Mouse (Mus musculus) midbrain, embryonic 13.5 days (tissue): ENCODE measurements at regions not wholly inside any gene's neighbourhood (a gene's known extent, or its start where the extent isn't known, plus 50 kb on each side); places are given as distances from the start of the nearest gene placed in this dataset.

ENCODE experiments used
- ATAC-seq: fragments of 200-750 bp; cut with Nextera tagmentation; 2 replicates; pipeline ENCODE4 v1.8.0; 2017; ENCODE audit warnings: mild to moderate bottlenecking, moderate TSS enrichment, moderate library complexity
- H3K27ac ChIP-seq: fragments of 300-500 bp; sonication (generic); 2 replicates; pipeline ENCODE4 v1.5.1; 2015; ENCODE audit warnings: inconsistent platforms, mild to moderate bottlenecking, moderate library complexity
- H3K27me3 ChIP-seq: fragments of 300-500 bp; sonication (generic); 2 replicates; pipeline ENCODE4 v1.6.1; 2015; ENCODE audit warnings: mild to moderate bottlenecking, inconsistent platforms
- H3K36me3 ChIP-seq: fragments of 300-500 bp; sonication (generic); 2 replicates; pipeline ENCODE4 v1.6.1; 2015; ENCODE audit warnings: mild to moderate bottlenecking, inconsistent platforms
- H3K4me1 ChIP-seq: fragments of 300-500 bp; sonication (generic); replicated peaks from 2 replicates; pipeline ENCODE4 v1.6.1; 2015; ENCODE audit warnings: inconsistent platforms
- H3K4me2 ChIP-seq: fragments of 300-500 bp; sonication (generic); replicated peaks from 2 replicates; pipeline ENCODE4 v1.6.1; 2015; ENCODE audit warnings: moderate library complexity, mild to moderate bottlenecking, inconsistent platforms
- H3K4me3 ChIP-seq: fragments of 300-500 bp; sonication (generic); replicated peaks from 2 replicates; pipeline ENCODE4 v1.5.1; 2015; ENCODE audit warnings: mild to moderate bottlenecking, inconsistent platforms
- H3K9ac ChIP-seq: fragments of 300-500 bp; sonication (generic); replicated peaks from 2 replicates; pipeline ENCODE4 v1.6.1; 2015; ENCODE audit warnings: mild to moderate bottlenecking, inconsistent platforms
- H3K9me3 ChIP-seq: fragments of 300-500 bp; sonication (generic); 2 replicates; pipeline ENCODE4 v1.6.1; 2016; ENCODE audit warnings: mild to moderate bottlenecking, inconsistent platforms
- WGBS: fragments of 180-500 bp; shearing (Covaris S2); methylation state at CpG from one replicate; pipeline ENCODE4 v1.1.7; 2015; 5-methylcytosine and 5-hydroxymethylcytosine counted together

DNA sequence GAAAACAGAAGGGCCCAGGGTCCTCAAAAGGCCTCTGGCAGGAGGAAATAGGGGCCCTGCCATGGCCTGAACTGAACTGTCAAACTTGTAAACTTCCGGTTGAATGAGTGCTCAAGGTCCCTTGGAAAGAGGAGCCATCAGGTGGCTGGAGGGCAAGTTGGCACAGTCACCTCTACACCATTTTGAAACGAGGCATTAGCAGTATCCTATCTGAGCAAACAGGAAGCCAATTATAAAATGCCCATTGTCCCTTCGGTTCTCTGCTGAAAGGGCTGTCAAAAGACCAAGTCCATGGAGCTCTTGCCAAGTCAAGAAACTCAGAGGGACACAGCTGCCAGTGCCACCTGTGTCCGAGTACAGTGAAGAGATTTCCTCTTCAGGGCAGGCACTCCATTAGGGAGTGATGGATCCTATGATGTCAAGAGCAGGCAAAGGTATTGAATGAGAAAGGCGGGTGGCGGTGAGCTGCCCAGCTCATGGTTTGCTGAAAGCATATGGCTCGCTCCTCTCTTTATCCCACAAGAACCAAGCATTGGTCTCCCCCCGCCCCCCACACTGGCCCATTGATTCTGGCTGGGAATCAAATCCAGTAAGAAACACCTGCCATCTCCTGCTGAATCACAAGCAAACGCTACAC lies 103.0 kb upstream of the Tut7 start:
- H3K27ac ChIP-seq: no peak overlapping the region
- H3K9ac ChIP-seq: no peak overlapping the region
- H3K4me3 ChIP-seq: no peak overlapping the region
- WGBS: 57% methylated on average over 9 of the region's 9 CpGs
- H3K36me3 ChIP-seq: no peaks in the 10 kb centered on the region
- no peaks in the 10 kb centered on the region; the same call in 1 of the 2 replicates for H3K27me3 ChIP-seq
- H3K4me1 ChIP-seq: peaks cover 20% of the 10 kb centered on the region
- peak; percentile 62 for ATAC-seq
- H3K9me3 ChIP-seq: no peaks in the 10 kb centered on the region
- no peak overlapping the region for H3K4me2 ChIP-seq

DNA sequence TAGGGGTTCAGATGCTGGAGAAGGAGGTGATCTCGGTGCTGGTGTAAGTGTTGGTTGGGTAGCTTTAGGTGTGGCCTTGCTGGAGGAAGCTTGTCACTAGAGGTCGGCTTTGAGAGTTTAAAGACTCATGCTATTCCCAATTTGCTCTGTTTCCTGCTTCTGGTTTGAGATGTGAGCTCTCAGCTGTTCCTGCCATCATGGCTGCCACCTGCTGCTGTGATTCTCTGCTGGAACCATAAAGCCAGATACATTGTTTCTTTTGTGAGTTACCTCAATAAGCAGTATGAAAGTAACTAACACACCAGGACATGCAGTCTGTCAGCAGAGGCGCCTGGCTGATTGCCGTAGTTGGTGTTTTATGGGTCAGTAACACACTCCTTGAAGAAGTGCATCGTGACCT lies 94.2 kb upstream of the Tut7 start:
- no peak overlapping the region for H3K27ac ChIP-seq
- WGBS: 90% methylated on average over 5 of the region's 5 CpGs
- no peaks in the 10 kb centered on the region for H3K36me3 ChIP-seq
- no peak overlapping the region for H3K9ac ChIP-seq
- no peak overlapping the region for H3K4me3 ChIP-seq
- H3K4me1 ChIP-seq: no peaks in the 10 kb centered on the region
- no peaks in the 10 kb centered on the region for H3K9me3 ChIP-seq
- no peak overlapping the region for H3K4me2 ChIP-seq
- no peaks in the 10 kb centered on the region; the same call in 1 of the 2 replicates for H3K27me3 ChIP-seq
- no peak for ATAC-seq

DNA sequence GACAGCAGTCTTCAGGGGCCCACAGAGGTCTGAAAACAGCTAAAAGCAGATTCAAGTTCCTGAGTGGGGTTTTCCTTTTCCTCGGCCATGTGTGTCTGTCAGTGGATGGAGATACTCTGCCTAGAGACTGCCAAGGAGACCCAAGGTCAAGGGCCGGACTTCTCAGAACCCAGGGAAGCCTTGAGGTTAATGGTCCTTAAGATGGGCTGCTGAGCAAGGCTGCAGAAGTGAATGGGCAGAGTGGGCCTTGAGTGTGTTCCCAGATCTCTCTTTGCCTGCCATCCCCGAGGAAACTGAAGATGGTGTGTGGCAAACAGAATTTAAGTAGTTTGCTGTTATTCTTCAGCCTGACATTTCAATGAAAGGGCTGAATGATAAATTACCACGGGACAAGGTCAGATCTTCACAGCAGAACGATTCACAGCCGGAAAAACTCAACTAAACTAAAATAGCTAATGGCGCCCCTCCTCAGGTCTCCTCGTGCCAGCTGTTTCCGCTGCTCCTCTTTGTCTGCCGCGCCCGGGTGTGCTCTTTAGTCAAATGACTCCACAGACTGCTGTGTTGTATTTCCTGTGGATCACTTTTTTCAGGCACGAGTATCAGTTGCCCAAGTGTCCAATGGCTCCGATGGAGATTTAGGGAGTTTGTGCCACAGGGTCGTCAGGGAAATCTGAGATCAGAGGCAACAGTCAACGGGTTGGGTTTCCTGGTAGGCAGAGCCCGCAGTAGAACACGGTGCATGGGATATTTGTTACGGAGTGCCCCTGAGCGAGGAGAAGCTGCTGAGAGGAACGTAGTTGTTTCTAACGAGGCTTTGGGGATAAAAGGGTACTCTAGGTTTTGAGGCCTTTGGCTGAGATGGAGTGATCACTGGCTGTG lies 93.5 kb upstream of the Tut7 start:
- Histone ChIP-seq H3K4me1 (no peaks in the 10 kb centered on the region), H3K4me3 (no peak overlapping the region), H3K27ac (no peak overlapping the region), H3K36me3 (no peaks in the 10 kb centered on the region), H3K9me3 (no peaks in the 10 kb centered on the region), H3K27me3 (no peaks in the 10 kb centered on the region), H3K4me2 (no peak overlapping the region), H3K9ac (no peak overlapping the region)
- 83% methylated on average over 22 of the region's 22 CpGs for whole genome bisulfite sequencing
- ATAC-seq: no peak

DNA sequence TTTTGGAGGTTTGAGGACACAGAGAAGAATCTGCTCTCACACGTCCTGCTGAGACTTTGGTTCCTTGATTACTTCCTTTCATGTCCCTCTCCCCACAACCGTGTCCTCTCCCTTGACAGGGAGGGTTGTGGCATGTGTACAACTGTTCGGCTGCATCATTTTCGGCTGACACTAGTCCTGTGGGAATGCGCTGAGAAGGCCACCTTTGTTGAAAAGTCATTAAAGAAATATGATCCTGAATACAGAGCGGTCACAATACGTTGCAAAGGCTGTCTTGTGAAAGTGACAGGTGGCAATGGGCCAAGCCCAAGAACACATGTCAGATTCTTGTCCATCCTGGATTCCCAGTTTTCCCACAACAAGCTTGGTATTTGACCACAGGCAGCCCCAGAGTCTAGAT lies 92.8 kb upstream of the Tut7 start:
- Histone ChIP-seq H3K4me1 (peaks cover 6% of the 10 kb centered on the region), H3K4me2 (no peak overlapping the region), H3K9ac (no peak overlapping the region), H3K9me3 (no peaks in the 10 kb centered on the region), H3K27me3 (no peaks in the 10 kb centered on the region), H3K4me3 (no peak overlapping the region), H3K36me3 (no peaks in the 10 kb centered on the region), H3K27ac (no peak overlapping the region)
- ATAC-seq: no peak
- 90% methylated on average over 7 of the region's 7 CpGs for WGBS

DNA sequence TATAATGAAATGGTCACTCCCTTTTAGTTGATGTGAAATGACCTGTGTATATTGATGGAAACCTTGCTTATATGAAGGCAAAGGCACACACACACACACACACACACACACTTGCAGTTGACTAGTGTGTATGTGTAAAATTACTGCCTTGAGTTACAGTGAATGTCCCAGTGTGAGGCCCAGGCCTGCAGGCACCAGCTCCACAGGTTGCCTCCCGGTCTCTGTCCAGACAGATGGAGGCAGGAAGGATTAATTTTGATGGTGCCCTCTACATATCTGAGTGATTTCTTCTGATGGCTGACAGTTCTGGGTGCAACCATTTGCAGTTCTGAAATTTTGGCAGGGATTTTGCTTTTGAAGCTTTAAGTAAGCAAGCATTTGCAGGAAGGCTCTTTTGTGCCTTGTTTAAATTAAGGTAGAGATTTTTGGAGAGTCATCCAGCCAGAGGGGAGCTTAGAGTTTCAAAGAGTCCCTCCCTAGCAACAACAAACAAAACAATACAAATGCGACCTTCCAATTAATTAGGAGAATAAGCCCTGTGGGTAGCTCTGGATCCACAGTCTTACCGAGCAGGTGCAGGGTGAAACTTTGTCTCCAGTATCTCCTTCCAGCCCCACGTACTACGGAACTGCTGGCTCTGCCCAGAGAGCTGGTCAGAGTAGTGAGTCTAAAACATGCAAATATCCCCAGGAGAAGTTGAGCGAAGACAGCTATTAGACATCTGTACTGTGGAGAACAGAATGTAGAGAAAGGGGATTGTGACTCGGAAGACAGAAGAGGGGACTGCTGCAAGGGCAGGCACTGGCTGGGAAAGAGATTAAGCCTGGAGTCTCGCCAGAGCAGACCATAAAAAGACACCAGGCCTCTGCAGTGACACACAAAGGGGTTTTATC lies 87.5 kb upstream of the Tut7 start:
- H3K4me1 ChIP-seq: peaks cover 15% of the 10 kb centered on the region
- H3K9me3 ChIP-seq: no peaks in the 10 kb centered on the region
- peak overlapping the region; percentile 54 for H3K27ac ChIP-seq
- no peak overlapping the region for H3K4me2 ChIP-seq
- WGBS: 9% methylated on average over 8 of the region's 8 CpGs
- H3K9ac ChIP-seq: no peak overlapping the region
- H3K27me3 ChIP-seq: no peaks in the 10 kb centered on the region
- no peak overlapping the region for H3K4me3 ChIP-seq
- peak; percentile 66 for ATAC-seq
- no peaks in the 10 kb centered on the region for H3K36me3 ChIP-seq

DNA sequence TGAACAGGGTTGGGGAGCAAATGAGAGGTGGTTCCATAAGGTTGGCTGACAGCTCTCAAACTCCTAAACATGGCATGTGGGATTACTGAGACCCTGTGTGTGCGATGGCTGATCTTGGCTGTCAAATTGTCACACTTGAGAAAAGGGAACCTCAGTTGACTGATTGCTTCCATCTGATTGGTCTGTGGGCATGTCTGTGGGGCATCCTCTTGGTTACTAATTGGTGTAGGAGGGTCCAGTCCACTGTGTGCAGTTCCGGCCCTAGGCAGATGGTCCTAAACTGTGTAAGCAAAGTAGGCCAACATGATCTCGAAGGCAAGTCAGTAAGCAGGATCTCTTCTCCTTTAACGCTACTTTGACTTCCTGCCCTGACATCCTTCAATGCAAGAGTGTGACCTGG lies 86.5 kb upstream of the Tut7 start:
- H3K27me3 ChIP-seq: no peaks in the 10 kb centered on the region
- no peak overlapping the region for H3K9ac ChIP-seq
- no peaks in the 10 kb centered on the region for H3K9me3 ChIP-seq
- ATAC-seq: no peak
- H3K27ac ChIP-seq: no peak overlapping the region
- H3K4me2 ChIP-seq: no peak overlapping the region
- WGBS: 96% methylated on average over 4 of the region's 4 CpGs
- no peak overlapping the region for H3K4me3 ChIP-seq
- no peaks in the 10 kb centered on the region for H3K36me3 ChIP-seq
- H3K4me1 ChIP-seq: peaks cover 20% of the 10 kb centered on the region

DNA sequence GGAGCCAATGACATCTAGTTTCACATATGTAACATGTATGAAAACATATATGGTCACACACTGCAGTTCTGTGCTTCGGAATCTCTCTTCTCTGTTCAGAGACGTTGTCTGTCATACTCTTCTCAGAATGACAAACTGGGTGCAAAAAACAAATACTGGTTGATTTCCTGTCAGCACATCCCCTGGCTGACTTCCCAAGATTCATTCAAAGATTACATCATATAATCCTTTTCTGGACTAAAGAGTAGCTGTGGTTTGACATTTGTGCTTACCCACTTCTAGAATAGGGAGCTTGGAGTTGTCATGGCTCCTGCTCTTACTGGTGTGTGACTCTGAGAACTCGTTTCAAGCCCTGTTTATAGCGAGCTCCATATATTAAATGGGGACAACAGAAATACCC lies 85.8 kb upstream of the Tut7 start:
- H3K4me2 ChIP-seq: no peak overlapping the region
- H3K4me3 ChIP-seq: no peak overlapping the region
- no peaks in the 10 kb centered on the region for H3K9me3 ChIP-seq
- ATAC-seq: no peak
- no peaks in the 10 kb centered on the region for H3K36me3 ChIP-seq
- H3K27me3 ChIP-seq: no peaks in the 10 kb centered on the region
- WGBS: 88% methylated on average over 4 of the region's 4 CpGs
- H3K4me1 ChIP-seq: peaks cover 20% of the 10 kb centered on the region
- H3K9ac ChIP-seq: no peak overlapping the region
- no peak overlapping the region for H3K27ac ChIP-seq

DNA sequence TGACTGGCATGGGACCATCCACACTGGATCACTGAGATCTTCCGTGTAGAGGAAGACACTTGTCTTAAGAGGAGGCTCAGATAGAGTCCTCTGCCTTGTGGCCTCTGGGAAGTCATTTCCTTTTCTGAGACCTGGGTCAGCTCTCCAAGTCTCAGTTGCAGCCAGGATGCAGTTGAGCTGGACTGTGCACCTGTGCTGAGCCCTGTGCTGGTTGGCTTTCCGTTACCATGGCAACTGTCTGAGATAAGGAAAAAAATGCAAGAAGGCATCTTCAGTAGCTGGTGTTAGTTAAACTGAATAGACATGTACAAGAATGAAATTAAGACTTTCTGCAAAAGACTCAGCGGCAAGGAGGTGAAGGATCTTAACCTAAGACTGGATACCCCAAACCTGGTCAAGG lies 82.5 kb upstream of the Tut7 start:
- WGBS: 52% methylated on average over 3 of the region's 3 CpGs
- ATAC-seq: 0 out of 2 replicates have a peak, but pooled peaks have one; percentile 27
- Histone ChIP-seq H3K27ac (no peak overlapping the region), H3K4me2 (no peak overlapping the region), H3K9ac (no peak overlapping the region), H3K27me3 (no peaks in the 10 kb centered on the region), H3K9me3 (no peaks in the 10 kb centered on the region), H3K4me3 (no peak overlapping the region), H3K36me3 (no peaks in the 10 kb centered on the region), H3K4me1 (peaks cover 12% of the 10 kb centered on the region)

DNA sequence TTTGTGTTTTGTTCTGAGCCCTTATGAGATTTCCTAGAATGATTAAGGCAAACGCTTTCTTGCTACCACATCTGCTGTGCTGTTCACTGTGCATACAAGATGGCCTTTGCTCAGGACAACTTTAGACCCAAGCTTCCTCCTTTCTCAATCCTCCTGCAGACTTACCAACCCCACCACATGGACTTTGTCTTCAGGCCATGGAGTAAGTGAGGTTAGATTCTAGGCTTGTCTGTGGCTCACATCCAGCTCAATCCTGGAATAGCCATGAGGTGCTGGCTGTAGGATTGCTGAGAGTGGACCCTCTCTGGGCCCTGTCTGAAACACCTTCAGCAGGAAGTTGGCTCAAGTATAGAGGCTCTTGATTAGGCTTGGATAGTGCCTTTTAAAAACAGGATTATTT lies 81.5 kb upstream of the Tut7 start:
- Histone ChIP-seq H3K36me3 (no peaks in the 10 kb centered on the region), H3K9ac (no peak overlapping the region), H3K9me3 (no peaks in the 10 kb centered on the region), H3K27me3 (no peaks in the 10 kb centered on the region), H3K4me1 (peaks cover 8% of the 10 kb centered on the region), H3K4me2 (no peak overlapping the region), H3K4me3 (no peak overlapping the region), H3K27ac (no peak overlapping the region)
- WGBS: 97% methylated on average over 1 of the region's 1 CpGs
- ATAC-seq: no peak

DNA sequence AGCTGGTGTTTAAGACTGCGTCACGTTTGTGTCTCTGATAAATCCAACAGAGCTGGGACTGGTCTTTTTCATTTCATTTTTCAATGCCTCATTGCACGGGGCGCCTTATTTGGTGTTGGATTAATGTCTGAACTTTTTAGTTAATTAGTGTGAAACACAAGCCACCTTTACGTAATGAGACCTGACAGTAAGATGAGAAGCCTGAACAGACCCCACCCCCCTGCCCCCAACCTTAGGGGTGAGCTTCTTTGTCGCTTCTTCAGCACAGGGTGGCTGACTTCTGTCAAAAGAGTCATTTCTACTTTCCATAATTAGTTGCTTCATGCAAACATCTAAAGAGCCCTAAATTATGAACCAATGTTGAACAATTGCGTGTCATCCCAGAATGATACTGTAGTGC lies 76.6 kb upstream of the Tut7 start:
- peaks cover 5% of the 10 kb centered on the region; the same call in 1 of the 2 replicates for H3K4me1 ChIP-seq
- no peak for ATAC-seq
- no peak overlapping the region for H3K9ac ChIP-seq
- 54% methylated on average over 7 of the region's 7 CpGs for WGBS
- no peaks in the 10 kb centered on the region for H3K27me3 ChIP-seq
- H3K27ac ChIP-seq: no peak overlapping the region
- H3K4me3 ChIP-seq: no peak overlapping the region
- H3K36me3 ChIP-seq: no peaks in the 10 kb centered on the region
- H3K9me3 ChIP-seq: no peaks in the 10 kb centered on the region
- no peak overlapping the region for H3K4me2 ChIP-seq

DNA sequence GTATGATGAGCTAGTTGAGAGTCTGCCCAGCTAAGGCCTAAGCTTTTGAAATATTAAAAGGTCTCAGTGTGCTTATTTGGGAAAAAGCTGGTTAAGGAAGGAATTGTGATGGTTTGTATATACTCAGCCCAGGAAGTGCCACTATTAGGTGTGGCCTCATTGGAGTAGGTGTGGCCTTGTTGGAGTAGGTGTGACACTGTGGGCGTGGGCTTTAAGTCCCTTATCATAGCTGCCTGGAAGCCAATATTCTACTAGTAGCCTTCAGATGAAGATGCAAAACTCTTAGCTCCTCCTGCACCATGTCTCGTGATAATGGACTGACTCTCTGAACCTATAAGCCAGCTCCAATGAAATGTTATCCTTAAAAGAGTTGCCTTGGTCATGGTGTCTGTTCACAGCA lies 72.8 kb upstream of the Tut7 start:
- Histone ChIP-seq H3K4me2 (no peak overlapping the region), H3K27me3 (peaks cover 19% of the 10 kb centered on the region; the same call in 1 of the 2 replicates), H3K27ac (no peak overlapping the region), H3K9me3 (no peaks in the 10 kb centered on the region), H3K4me1 (peaks cover 7% of the 10 kb centered on the region; the same call in 1 of the 2 replicates), H3K36me3 (no peaks in the 10 kb centered on the region), H3K9ac (no peak overlapping the region), H3K4me3 (no peak overlapping the region)
- 90% methylated on average over 2 of the region's 2 CpGs for WGBS
- ATAC-seq: no peak

DNA sequence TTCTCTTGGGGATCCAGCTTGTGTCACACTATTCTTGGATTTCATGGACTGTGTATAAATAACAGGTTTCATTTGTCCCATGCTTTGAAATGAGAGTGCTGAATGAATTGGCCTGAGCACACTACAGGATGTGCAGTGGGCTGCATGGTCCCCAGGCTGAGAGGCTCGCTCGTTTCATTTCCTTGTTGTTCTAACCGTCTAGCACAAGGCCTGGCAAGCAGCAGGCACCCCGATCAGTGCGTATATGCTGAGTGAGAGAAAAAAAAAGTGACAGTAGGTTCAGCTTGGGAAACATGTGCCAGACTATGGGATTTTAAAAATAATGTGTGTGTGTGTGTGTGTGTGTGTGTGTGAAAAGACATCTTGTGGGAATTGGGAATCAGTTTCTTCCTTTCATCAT lies 71.1 kb upstream of the Tut7 start:
- H3K4me1 ChIP-seq: peaks cover 12% of the 10 kb centered on the region
- H3K36me3 ChIP-seq: no peaks in the 10 kb centered on the region
- H3K9me3 ChIP-seq: no peaks in the 10 kb centered on the region
- 75% methylated on average over 5 of the region's 5 CpGs for WGBS
- no peak overlapping the region for H3K9ac ChIP-seq
- peaks cover 19% of the 10 kb centered on the region; the same call in 1 of the 2 replicates for H3K27me3 ChIP-seq
- no peak overlapping the region for H3K4me2 ChIP-seq
- no peak for ATAC-seq
- H3K4me3 ChIP-seq: no peak overlapping the region
- H3K27ac ChIP-seq: no peak overlapping the region
